Mouse (Mus musculus) hindbrain, embryonic 10.5 days (tissue): ENCODE measurements around the gene Utp15. TPM values are rescaled to one million over a fixed set of nuclear protein-coding genes. Genes with fewer than 3 reads are reported as not detected.

Experiments
- polyA plus RNA-seq: library from polyadenylated mRNA; unstranded; fragments of >200 nt; fragmentation: Nextera tagmentation; extraction: Ambion mirVana; gene quantifications from 2 replicates; pipeline ENCODE4 v1.2.1, GENCODE M21; 2016

Utp15 gene
- polyA plus RNA-seq, 1 experiment from 2014 or later: 36.8 TPM

Other genes starting within 250 kb of the Utp15 start
- 8.6 and 10.6 TPM in 2 replicates for gene Arhgef28, start 56.6 kb downstream of the Utp15 start, polyA plus RNA-seq
- 17.6 and 22.4 TPM in 2 replicates for gene Ankra2, start within 50 bp of the Utp15 start, polyA plus RNA-seq
- gene Gm21976, start 16.8 kb upstream of the Utp15 start, polyA plus RNA-seq: not detected in 2 replicates
- 664 and 711 TPM in 2 replicates for gene Btf3, start 54.0 kb upstream of the Utp15 start, polyA plus RNA-seq
- 3.9 TPM in 2 replicates for gene Foxd1, start 91.2 kb upstream of the Utp15 start, polyA plus RNA-seq
- gene Gm10320, start 229.0 kb upstream of the Utp15 start, polyA plus RNA-seq: 1.4 and 1.6 TPM in 2 replicates